Mouse (Mus musculus): ENCODE measurements around the gene Hint1. TPM values are rescaled to one million over a fixed set of nuclear protein-coding genes. Genes with fewer than 3 reads are reported as not detected.
"Not testable (repeated sequence)": the region's sequence is repeated elsewhere in the genome, so short reads cannot be mapped to it uniquely, and the experiment has no call there.

Hint1 gene
- polyA plus RNA-seq, 1 experiment from 2014 or later, result 603 TPM

DNA sequence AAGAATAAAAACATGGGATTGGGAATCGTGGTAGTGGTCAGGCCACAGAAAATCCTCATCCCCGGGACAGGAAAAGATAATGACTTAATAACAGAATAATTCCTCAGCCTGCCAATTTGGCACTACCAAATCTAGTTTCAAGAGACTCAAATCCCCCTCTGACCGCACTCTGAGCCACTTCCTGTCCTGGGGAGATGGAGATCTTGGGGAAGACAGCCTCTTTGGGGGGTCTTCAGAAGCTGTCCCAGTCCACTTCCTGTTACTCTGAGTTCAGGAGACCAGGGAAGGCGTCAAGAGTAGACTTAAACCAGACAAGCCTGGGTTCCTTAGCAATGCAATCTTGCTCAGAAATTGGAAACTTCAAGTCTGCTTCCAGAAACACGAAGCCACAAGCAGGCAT is 21.2 kb upstream of the Hint1 start:
- H3K27ac ChIP-seq, result no peak overlapping the region
- no peak for ATAC-seq (ENCODE audit: borderline replicate concordance, extremely low read depth, low FRiP score, low TSS enrichment)
- H3K9ac ChIP-seq, result no peak overlapping the region
- no peaks in the 10 kb centered on the region for H3K27me3 ChIP-seq
- no peaks in the 10 kb centered on the region for H3K9me3 ChIP-seq
- no peak overlapping the region for H3K4me2 ChIP-seq
- H3K4me1 ChIP-seq, result no peaks in the 10 kb centered on the region
- WGBS, result 74% methylated on average over 5 of the region's 5 CpGs
- no peaks in the 10 kb centered on the region for H3K36me3 ChIP-seq
- no peak overlapping the region for H3K4me3 ChIP-seq

DNA sequence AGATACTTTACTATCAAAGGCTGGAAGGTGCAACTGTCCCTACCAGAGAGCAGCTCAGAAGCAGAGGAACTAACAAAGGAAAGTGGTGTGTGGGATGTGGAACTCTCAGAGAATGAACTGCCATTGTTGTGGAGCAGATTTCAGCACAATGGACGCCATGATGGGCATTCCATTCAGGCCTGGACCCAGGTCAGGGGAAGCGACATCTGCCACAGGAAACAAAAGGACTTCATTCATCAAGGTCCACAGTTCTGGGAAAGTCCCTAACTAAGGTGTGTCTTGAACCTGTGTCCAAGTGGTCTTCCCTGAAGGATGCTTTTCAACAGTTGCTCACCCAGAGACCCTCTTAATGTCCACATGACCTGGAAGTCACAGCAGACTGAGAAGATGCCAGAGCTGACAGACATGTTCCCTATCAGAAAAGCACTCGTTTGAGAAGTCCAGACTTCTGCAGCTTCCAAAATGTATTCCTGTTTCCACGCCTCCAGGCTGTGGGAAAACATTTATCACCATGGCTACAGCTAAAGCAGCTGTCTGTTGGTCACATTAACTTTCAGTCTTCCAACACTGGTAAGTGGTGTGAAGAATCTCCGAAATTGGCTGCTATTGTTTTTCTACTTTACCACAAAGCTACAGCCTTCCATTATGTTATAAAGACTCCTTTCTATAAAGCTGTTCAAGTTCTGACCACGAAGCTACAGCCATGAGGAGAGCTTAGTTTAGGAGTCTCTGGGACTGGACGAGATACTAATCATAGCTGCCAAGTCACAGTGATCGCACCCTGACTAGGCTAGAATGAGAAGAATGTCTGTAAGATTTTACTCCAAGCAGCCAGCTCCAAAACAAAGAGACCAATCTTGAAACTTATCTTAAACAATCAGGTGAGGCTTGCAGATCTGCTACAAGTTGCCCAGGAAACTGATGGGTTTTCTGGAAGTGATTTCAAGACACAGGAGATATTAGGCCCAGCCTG is 20.4 kb upstream of the Hint1 start:
- H3K4me2 ChIP-seq, result no peak overlapping the region
- ATAC-seq (ENCODE audit: borderline replicate concordance, extremely low read depth, low FRiP score, low TSS enrichment), result no peak
- H3K36me3 ChIP-seq, result no peaks in the 10 kb centered on the region
- peak overlapping the region; percentile 7; the same call in 1 of the 2 replicates for H3K27ac ChIP-seq
- H3K4me1 ChIP-seq, result no peaks in the 10 kb centered on the region
- no peak overlapping the region for H3K4me3 ChIP-seq
- 54% methylated on average over 8 of the region's 8 CpGs for WGBS
- no peak overlapping the region for H3K9ac ChIP-seq
- no peaks in the 10 kb centered on the region for H3K9me3 ChIP-seq
- H3K27me3 ChIP-seq, result no peaks in the 10 kb centered on the region

GRCm38 (mm10) chr11:54849961-54850758 is 16.0 kb upstream of the Hint1 start:
- H3K27ac ChIP-seq, result no peak overlapping the region

GRCm38 (mm10) chr11:54851656-54852055 is 14.5 kb upstream of the Hint1 start:
- no peaks in the 10 kb centered on the region for H3K4me1 ChIP-seq
- no peak for ATAC-seq (ENCODE audit: borderline replicate concordance, extremely low read depth, low FRiP score, low TSS enrichment)
- H3K36me3 ChIP-seq, result no peaks in the 10 kb centered on the region
- H3K9ac ChIP-seq, result no peak overlapping the region
- WGBS, result 91% methylated on average over 12 of the region's 12 CpGs
- H3K4me3 ChIP-seq, result no peak overlapping the region
- no peak overlapping the region for H3K27ac ChIP-seq
- no peaks in the 10 kb centered on the region for H3K27me3 ChIP-seq
- H3K4me2 ChIP-seq, result no peak overlapping the region
- H3K9me3 ChIP-seq, result no peaks in the 10 kb centered on the region

More at GRCm38 (mm10) chr11:54849961-54850758, 16.0 kb upstream of the Hint1 start:
- H3K9ac ChIP-seq, result no peak overlapping the region
- H3K36me3 ChIP-seq, result no peaks in the 10 kb centered on the region
- no peak overlapping the region for H3K4me2 ChIP-seq
- ATAC-seq (ENCODE audit: borderline replicate concordance, extremely low read depth, low FRiP score, low TSS enrichment), result no peak
- H3K27me3 ChIP-seq, result no peaks in the 10 kb centered on the region
- H3K9me3 ChIP-seq, result no peaks in the 10 kb centered on the region
- no peaks in the 10 kb centered on the region for H3K4me1 ChIP-seq
- WGBS, result 59% methylated on average over 10 of the region's 10 CpGs
- H3K4me3 ChIP-seq, result no peak overlapping the region

DNA sequence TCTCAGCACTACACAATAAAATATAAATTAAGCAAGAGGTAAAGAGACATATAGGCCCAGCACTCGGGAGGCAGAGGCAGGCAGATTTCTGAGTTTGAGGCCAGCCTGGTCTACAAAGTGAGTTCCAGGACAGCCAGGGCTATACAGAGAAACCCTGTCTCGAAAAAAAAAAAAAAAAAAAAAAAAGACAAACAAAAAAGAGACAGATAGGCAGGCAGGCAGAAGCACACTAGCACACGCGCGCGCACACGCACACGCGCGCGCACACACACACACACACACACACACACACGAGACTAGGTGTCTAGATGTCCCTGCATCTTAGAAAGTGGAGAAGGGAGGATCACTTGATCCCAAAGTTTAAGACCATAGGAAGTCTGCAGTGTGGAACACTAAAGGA is 7.3 kb upstream of the Hint1 start:
- 91% methylated on average over 8 of the region's 12 CpGs for WGBS
- H3K9me3 ChIP-seq; H3K4me3 ChIP-seq; H3K36me3 ChIP-seq; H3K9ac ChIP-seq; H3K27me3 ChIP-seq; H3K27ac ChIP-seq; ATAC-seq (ENCODE audit: borderline replicate concordance, extremely low read depth, low FRiP score, low TSS enrichment); H3K4me1 ChIP-seq: not testable (repeated sequence)
- peak overlapping the region; percentile 85; the same call in 1 of the 2 replicates for H3K4me2 ChIP-seq

DNA sequence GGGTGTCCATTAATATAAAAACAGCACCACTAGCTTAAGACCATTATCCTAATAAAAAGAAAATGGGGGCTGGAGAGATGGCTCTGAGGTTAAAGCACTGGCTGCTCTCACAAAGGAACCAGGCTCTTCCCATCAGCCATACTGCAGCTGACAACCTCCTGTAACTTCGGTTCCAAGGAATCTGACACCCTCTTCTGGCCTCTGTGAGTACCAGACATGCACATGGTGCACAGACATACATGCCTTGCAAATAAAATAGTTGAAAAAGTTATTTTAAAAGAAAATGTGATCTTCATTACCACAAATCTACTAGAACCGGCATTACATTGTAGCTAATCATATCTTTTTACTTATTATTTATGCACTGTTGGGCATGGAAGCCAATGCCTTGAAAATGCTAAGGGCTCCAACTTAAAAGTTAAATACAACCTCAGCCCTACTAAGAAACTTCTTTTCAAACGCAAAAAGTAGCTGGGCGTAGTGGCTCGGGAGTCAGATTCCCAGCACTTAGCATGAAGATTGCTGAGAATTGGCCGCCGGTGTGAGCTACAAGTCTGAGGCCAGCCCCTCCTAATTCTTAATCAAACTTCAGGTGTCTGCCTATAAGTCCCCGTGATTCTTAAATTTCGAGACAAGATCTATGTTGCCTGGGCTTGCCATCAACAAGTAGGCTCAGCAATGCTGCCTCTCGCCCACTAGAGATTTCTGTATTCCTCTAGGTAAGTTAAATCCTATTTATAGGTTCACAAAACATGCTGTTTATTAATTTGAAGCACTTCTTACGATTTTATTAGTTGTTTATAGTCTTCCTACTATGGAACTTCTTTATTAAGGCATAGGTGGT is 6.6 kb upstream of the Hint1 start:
- Histone ChIP-seq H3K27me3 (no peaks in the 10 kb centered on the region), H3K4me2 (peak overlapping the region; percentile 85), H3K36me3 (no peaks in the 10 kb centered on the region), H3K4me3 (peak overlapping the region; percentile 68), H3K9me3 (no peaks in the 10 kb centered on the region), H3K27ac (no peak overlapping the region), H3K4me1 (peaks cover 8% of the 10 kb centered on the region), H3K9ac (peak overlapping the region; percentile 61)
- ATAC-seq (ENCODE audit: borderline replicate concordance, extremely low read depth, low FRiP score, low TSS enrichment), result no peak
- 24% methylated on average over 11 of the region's 11 CpGs for WGBS

DNA sequence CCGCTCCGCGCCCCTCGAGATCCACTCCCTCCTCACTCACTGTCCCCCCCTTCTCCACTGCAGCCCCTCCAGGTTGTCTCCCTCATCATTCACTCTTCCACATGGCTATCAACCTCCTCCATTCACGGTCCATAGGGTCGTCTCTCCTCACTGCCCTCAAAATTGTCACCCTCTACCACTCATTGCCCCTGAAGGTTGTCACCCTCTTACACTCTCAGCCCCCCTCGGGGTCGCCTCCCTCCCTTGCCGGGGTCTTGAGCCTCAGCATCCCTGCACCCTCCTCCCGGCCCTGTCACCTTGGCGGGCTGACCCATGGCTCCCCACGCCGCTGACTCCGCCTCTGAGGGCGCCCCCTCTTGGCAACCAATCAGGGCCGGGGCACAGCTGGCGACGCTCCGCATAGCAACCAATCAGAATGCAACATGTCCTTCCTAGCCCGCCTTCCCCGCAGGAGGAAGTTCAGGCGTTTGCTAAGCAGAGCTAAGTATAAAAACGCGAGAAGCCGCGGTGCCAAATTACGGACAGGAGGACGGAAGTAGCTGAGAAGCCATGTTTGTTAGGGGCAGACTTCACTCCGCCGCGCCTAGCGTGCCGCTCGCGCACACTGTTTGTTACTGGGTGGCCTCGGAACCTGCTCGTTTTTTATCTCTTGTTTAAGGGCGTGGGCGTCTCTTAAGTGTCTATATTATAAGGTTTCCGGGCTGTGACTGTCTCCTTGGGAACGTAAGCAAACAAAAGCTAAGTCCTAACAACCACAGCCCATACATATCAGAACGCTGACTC is 5.7 kb upstream of the Hint1 start, which contains the start of gene Lyrm7:
TSS of gene Lyrm7 (minus strand) at position 661 of the 783 bp plus-strand sequence.
- Histone ChIP-seq H3K9ac (peak within 1 kb of the TSS; percentile 61), H3K4me1 (peaks cover 9% of the 10 kb centered on the region), H3K36me3 (no peaks in the 10 kb centered on the region), H3K4me2 (peak within 1 kb of the TSS; percentile 85), H3K27me3 (no peaks in the 10 kb centered on the region), H3K9me3 (no peaks in the 10 kb centered on the region), H3K27ac (peak within 1 kb of the TSS; percentile 88), H3K4me3 (peak within 1 kb of the TSS; percentile 68)
- peak; percentile 97 for ATAC-seq (ENCODE audit: borderline replicate concordance, extremely low read depth, low FRiP score, low TSS enrichment)
- under 1% methylated on average over 42 of the region's 42 CpGs for WGBS

DNA sequence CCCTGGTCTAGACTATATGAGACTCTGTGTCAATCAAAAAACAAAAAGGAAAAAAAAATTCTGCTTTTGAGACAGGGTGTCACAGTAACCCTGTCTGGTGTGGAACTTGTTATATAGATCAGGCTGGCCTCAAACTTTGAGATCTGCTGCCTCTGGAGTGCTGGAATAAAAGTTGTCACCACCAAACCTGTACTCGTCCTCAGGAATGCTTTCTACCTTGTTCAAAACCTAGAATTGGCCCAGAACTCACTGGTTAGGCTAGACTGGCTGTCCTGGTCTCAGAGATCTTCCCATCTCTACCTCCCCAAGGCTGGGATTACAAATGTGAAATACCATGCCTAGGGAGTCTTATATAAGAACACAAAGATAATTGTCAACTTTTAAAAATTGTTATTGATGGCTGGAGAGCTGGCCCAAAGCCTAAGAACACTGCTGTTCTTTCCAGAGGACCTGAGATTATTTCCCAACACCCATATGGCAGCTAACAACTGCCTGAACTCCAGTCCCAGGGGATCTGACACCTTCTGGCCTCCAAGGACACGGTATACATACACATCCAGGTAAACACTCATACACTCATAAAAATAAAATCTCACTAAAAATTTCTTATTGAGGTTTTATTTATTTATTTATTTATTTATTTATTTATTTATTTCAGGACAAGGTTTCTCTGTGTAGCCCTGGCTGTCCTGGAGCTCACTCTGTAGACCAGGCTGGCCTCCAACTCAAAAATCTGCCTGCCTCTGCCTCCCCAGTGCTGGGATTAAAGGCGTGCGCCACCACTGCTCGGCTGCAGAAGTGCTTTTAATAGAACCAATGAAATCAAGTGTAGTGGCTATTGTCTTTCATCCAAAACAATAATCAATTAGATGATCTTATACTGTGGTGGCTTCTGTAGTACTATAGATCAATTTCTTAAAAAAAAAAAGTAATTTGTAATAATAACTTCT is 4.4 kb upstream of the Hint1 start:
- Histone ChIP-seq H3K27ac (no peak overlapping the region), H3K9me3 (no peaks in the 10 kb centered on the region), H3K27me3 (no peaks in the 10 kb centered on the region), H3K4me3 (peak overlapping the region; percentile 68; the same call in 1 of the 2 replicates), H3K9ac (no peak overlapping the region), H3K4me1 (peaks cover 12% of the 10 kb centered on the region), H3K36me3 (no peaks in the 10 kb centered on the region), H3K4me2 (peak overlapping the region; percentile 49; the same call in 1 of the 2 replicates)
- WGBS, result 82% methylated on average over 5 of the region's 5 CpGs
- ATAC-seq (ENCODE audit: borderline replicate concordance, extremely low read depth, low FRiP score, low TSS enrichment), result no peak

- no peaks in the 10 kb centered on the region for H3K27me3 ChIP-seq
- H3K4me2 ChIP-seq, result no peak overlapping the region
- no peak overlapping the region for H3K4me3 ChIP-seq
- no peaks in the 10 kb centered on the region for H3K36me3 ChIP-seq
- 43% methylated on average over 10 of the region's 10 CpGs for WGBS
- H3K9me3 ChIP-seq, result no peaks in the 10 kb centered on the region
- no peak overlapping the region for H3K9ac ChIP-seq
- no peak for ATAC-seq (ENCODE audit: borderline replicate concordance, extremely low read depth, low FRiP score, low TSS enrichment)
- no peak overlapping the region for H3K27ac ChIP-seq
- H3K4me1 ChIP-seq, result peaks cover 18% of the 10 kb centered on the region
Observed at GRCm38 (mm10) chr11:54862621-54863520, 3.3 kb upstream of the Hint1 start.
